Comparison of ENCODE assay signal across 8 mouse cellular contexts in genomic region chr6:83108762-83109668, GRCm38 (mm10). TPM values are rescaled to one million over a fixed set of nuclear protein-coding genes. Genes with fewer than 3 reads are reported as not detected.
A peak's percentile ranks its signal among the peaks of the same experiment; 100 is the strongest.
DNase-seq lines count a peak whose midpoint lies in the region; ATAC-seq and TF ChIP-seq lines count a peak whose summit lies in the region.

Mrpl53 (plus strand) TSS chr6:83109040.

- 0 out of 4 replicates have a peak, but pooled peaks cover 0 to 3% of the 10 kb centered on the region in 2 experiments for H3K4me1 ChIP-seq in ES-E14 (ENCODE audit: control insufficient read depth in 2 of 2, insufficient read depth in 2 of 2, low read length in 2 of 2, poor library complexity in 1 of 2)
- H3K4me1 ChIP-seq in hindbrain, embryonic 10.5 days (replicated peaks) = peaks cover 29% of the 10 kb centered on the region
- H3K4me1 ChIP-seq in lung, postnatal 0 days (ENCODE audit: insufficient read depth, low read depth, low read length) = peaks cover 4% of the 10 kb centered on the region; the same call in 1 of the 2 replicates
- H3K4me1 ChIP-seq in thymus, adult 2 months (replicated peaks; ENCODE audit: control insufficient read depth, insufficient read depth, low read length) = peaks cover 10% of the 10 kb centered on the region

- WGBS in hindbrain, embryonic 10.5 days = under 1% methylated on average over 76 of the region's 76 CpGs
- under 1% methylated on average over 75 of the region's 76 CpGs for WGBS in lung, postnatal 0 days
- under 1% methylated on average over 76 of the region's 76 CpGs for WGBS in thymus, adult 2 months

- peak within 1 kb of the TSS; percentile 68 to 93 for H3K4me3 ChIP-seq in ES-E14 (ENCODE audit: insufficient read depth in 1 of 2, low read depth in 1 of 2, low read length in 2 of 2, poor library complexity in 1 of 2, severe bottlenecking in 1 of 2)
- H3K4me3 ChIP-seq in hindbrain, embryonic 10.5 days = peak within 1 kb of the TSS; percentile 80
- peak within 1 kb of the TSS; percentile 88 for H3K4me3 ChIP-seq in lung, postnatal 0 days (ENCODE audit: low read depth, low read length)
- peak within 1 kb of the TSS; percentile 99 for H3K4me3 ChIP-seq in thymus, adult 2 months (ENCODE audit: control insufficient read depth, insufficient read depth, low read length)

- peak; percentile 62 for TF ChIP-seq POLR2A in thymus, adult 2 months (IDR thresholded peaks at IDR 0.05; ENCODE audit: control insufficient read depth, extremely low read depth, insufficient read depth, low read length, poor library complexity)

- H3K9ac ChIP-seq in ES-E14 (ENCODE audit: insufficient read depth, low read depth, low read length, poor library complexity, severe bottlenecking) = peak within 1 kb of the TSS; percentile 81
- peak within 1 kb of the TSS; percentile 74 for H3K9ac ChIP-seq in lung, postnatal 0 days (replicated peaks; ENCODE audit: low read depth)

- no peak for DNase-seq in ES-E14 (ENCODE audit: low read depth, low spot score)
- peak; percentile 86 for DNase-seq in cerebellum, adult 9-10 months
- peak in 1 of 2 experiments; percentile 84 for DNase-seq in frontal cortex, adult 2 months (ENCODE audit: extremely low spot score in 1 of 2, low spot score in 1 of 2)
- peak; percentile 84 for DNase-seq in hindbrain, embryonic 10.5 days (ENCODE audit: low spot score)
- peak; percentile 82 to 84 for DNase-seq in layer of hippocampus, postnatal 10 days (ENCODE audit: low spot score in 2 of 2)
- peak; percentile 80 for DNase-seq in lung, postnatal 0 days (ENCODE audit: low spot score)
- DNase-seq in ovary, postnatal 10 days (ENCODE audit: low spot score) = peak; percentile 78
- DNase-seq in thymus, adult 2 months = peak; percentile 66

- in situ Hi-C loops in ES-E14 (cut with MboI; ENCODE audit: low sequenced_read_pairs in 2 of 2, unreplicated experiment in 2 of 2) = no loop called here

- peak within 1 kb of the TSS; percentile 89 for H3K4me2 ChIP-seq in lung, postnatal 0 days (replicated peaks; ENCODE audit: low read depth, low read length)

- no peaks in the 10 kb centered on the region for H3K27me3 ChIP-seq in hindbrain, embryonic 10.5 days (ENCODE audit: insufficient read depth, poor library complexity, severe bottlenecking)
- H3K27me3 ChIP-seq in lung, postnatal 0 days (replicated peaks; ENCODE audit: insufficient read depth, low read length) = no peaks in the 10 kb centered on the region
- H3K27me3 ChIP-seq in thymus, adult 2 months (ENCODE audit: control insufficient read depth, insufficient read depth, low read length) = no peaks in the 10 kb centered on the region

- TF ChIP-seq CTCF in lung, postnatal 0 days (IDR thresholded peaks at IDR 0.05) = no peak
- TF ChIP-seq CTCF in thymus, adult 2 months (IDR thresholded peaks at IDR 0.05; ENCODE audit: borderline replicate concordance, control insufficient read depth, extremely low read depth, insufficient read depth, low read length, poor library complexity) = peak; percentile 24; the same call in 1 of the 2 replicates

- no peak within 1 kb of the TSS for H3K27ac ChIP-seq in ES-E14 (ENCODE audit: insufficient read depth, low read depth, low read length, poor library complexity, severe bottlenecking)
- H3K27ac ChIP-seq in hindbrain, embryonic 10.5 days = peak within 1 kb of the TSS; percentile 93
- H3K27ac ChIP-seq in lung, postnatal 0 days (ENCODE audit: low read length) = peak within 1 kb of the TSS; percentile 65
- peak within 1 kb of the TSS; percentile 77 for H3K27ac ChIP-seq in thymus, adult 2 months (ENCODE audit: control insufficient read depth, insufficient read depth, low read length)

- TF ChIP-seq EP300 in lung, postnatal 0 days (IDR thresholded peaks at IDR 0.05) = no peak

- no peaks in the 10 kb centered on the region for H3K9me3 ChIP-seq in ES-E14 (ENCODE audit: control insufficient read depth, insufficient read depth, low read depth, low read length)
- H3K9me3 ChIP-seq in hindbrain, embryonic 10.5 days = no peaks in the 10 kb centered on the region
- no peaks in the 10 kb centered on the region for H3K9me3 ChIP-seq in lung, postnatal 0 days (ENCODE audit: low read length)

- peak; percentile 92 for ATAC-seq in lung, postnatal 0 days

- H3K36me3 ChIP-seq in ES-E14 (ENCODE audit: control insufficient read depth, insufficient read depth, low read length, poor library complexity, severe bottlenecking) = no peaks in the 10 kb centered on the region
- H3K36me3 ChIP-seq in hindbrain, embryonic 10.5 days = peaks cover 14% of the 10 kb centered on the region; the same call in 1 of the 2 replicates
- H3K36me3 ChIP-seq in lung, postnatal 0 days (ENCODE audit: insufficient read depth, low read length) = no peaks in the 10 kb centered on the region
- no peaks in the 10 kb centered on the region for H3K36me3 ChIP-seq in thymus, adult 2 months (ENCODE audit: control insufficient read depth, insufficient read depth, low read length)

TF ChIP-seq in ES-E14, 5 proteins besides CTCF, POLR2A, EP300 and RAD21:
- TF ChIP-seq ZC3H11A (IDR thresholded peaks at IDR 0.05; ENCODE audit: borderline replicate concordance, low read depth, low read length) (no peak), ZNF384 (IDR thresholded peaks at IDR 0.05; ENCODE audit: low read depth, low read length) (no peak), CHD2 (IDR thresholded peaks at IDR 0.05; ENCODE audit: low read depth, low read length) (peak; percentile 74), MAFK (IDR thresholded peaks at IDR 0.05; ENCODE audit: insufficient read depth, low read depth, low read length) (no peak), HCFC1 (IDR thresholded peaks at IDR 0.05; ENCODE audit: borderline replicate concordance, insufficient read depth, low read length) (peak; percentile 80)
TF ChIP-seq in ES-E14: peak in this region for 2.

RNA-seq across cellular contexts. Expression of gene Mrpl53, which starts in this region (rescaled TPM):
- total RNA-seq in ES-E14 (2012; rRNA removed) = 50.5 and 53.9 TPM in 2 replicates
- 96.4 and 109 TPM in 2 replicates for polyA plus RNA-seq in frontal cortex, adult 2 months (2012; rRNA removed)
- 151 and 154 TPM in 2 replicates for polyA plus RNA-seq in hindbrain, embryonic 10.5 days (2016; fragmentation: Nextera tagmentation; extraction: Ambion mirVana)
- 10 to 100 TPM; 55.6 to 58.1 TPM for total RNA-seq in layer of hippocampus, postnatal 10 days (2021)
- polyA plus RNA-seq in lung, postnatal 0 days (2015; fragmentation: Nextera tagmentation; extraction: Ambion mirVana) = 127 and 128 TPM in 2 replicates
- 67.2 and 83.6 TPM in 2 replicates for polyA plus RNA-seq in thymus, adult 2 months (2012; rRNA removed)
